In genomic region chr4:117429604-117430003, GRCm38 (mm10) we compare ENCODE assay signal across 16 mouse cellular contexts.
"Had no signal": no experiment of that assay in that cellular context is flagged by ENCODE, and none has a peak within 500 bp of the region (broad histone marks: within the 10 kb centered on the region; RNA-seq: fewer than 3 reads in every experiment).

No protein-coding gene starts in this region.

- H3K9ac ChIP-seq: liver, embryonic 13.5 days; midbrain, embryonic 12.5 days; midbrain, embryonic 15.5 days; neural tube, embryonic 13.5 days had no signal

- H3K36me3 ChIP-seq: liver, embryonic 13.5 days; midbrain, embryonic 12.5 days; midbrain, embryonic 15.5 days; neural tube, embryonic 13.5 days had no signal

- H3K4me3 ChIP-seq: liver, embryonic 13.5 days; midbrain, embryonic 12.5 days; midbrain, embryonic 15.5 days; myocyte; neural tube, embryonic 13.5 days had no signal

- H3K4me2 ChIP-seq: liver, embryonic 13.5 days; midbrain, embryonic 12.5 days; midbrain, embryonic 15.5 days; neural tube, embryonic 13.5 days had no signal

- H3K27me3 ChIP-seq: liver, embryonic 13.5 days had no signal

- DNase-seq: kidney, adult 9 months; kidney, postnatal 14 days; kidney, postnatal 4 days; liver, embryonic 13.5 days; lung, adult 2 months; lung, postnatal 14 days; lung, postnatal 4 days; retina, postnatal 1 day; right cerebral cortex, postnatal 25 days; spleen, adult 18-20 months; thymus, adult 18-20 months; thymus, postnatal 36 days had no signal

- H3K27ac ChIP-seq: liver, embryonic 13.5 days; midbrain, embryonic 12.5 days; midbrain, embryonic 15.5 days; neural tube, embryonic 13.5 days had no signal

- H3K9me3 ChIP-seq: liver, embryonic 13.5 days; midbrain, embryonic 12.5 days; midbrain, embryonic 15.5 days; neural tube, embryonic 13.5 days had no signal
